Mouse (Mus musculus) bone marrow, adult 2 months (tissue): ENCODE results near the gene Tnxb.

Source experiments
- CTCF ChIP-seq: fragments of 200-500 bp; IDR thresholded peaks from 2 replicates; pipeline ENCODE4 v1.5.1; 2011; ENCODE audit warnings: low read length, control low read depth; ENCODE audit not compliant: control insufficient read depth, insufficient read depth
- POLR2A ChIP-seq: fragments of 200-500 bp; IDR thresholded peaks from 2 replicates; pipeline ENCODE4 v1.6.1; 2011; ENCODE audit warnings: low read depth, mild to moderate bottlenecking, control low read depth, low read length, borderline replicate concordance; ENCODE audit not compliant: control insufficient read depth

DNA sequence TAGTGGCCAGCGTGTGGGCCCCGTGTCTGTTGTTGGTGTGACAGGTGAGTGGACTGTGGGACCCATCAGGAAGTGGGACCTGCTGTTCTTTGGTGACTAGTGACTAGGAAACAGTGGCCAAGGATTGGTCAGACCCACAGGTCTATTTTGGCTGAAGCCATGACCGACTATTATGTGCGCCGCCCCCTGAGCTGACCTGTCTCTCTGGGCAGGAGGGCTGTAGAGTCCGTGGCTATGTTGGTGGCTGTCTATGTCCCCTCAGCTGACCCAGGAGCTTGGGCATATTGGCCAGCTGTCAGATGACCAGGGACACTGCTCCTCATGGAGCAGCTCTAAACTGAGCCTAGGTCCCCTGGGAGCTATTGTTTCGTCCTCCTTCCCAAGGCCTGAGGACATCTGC, 18.6 kb downstream of the Tnxb start:
- no peak for TF ChIP-seq CTCF
- TF ChIP-seq POLR2A = no peak
